Mouse (Mus musculus) retina, postnatal 7 days (tissue): ENCODE data around the gene En2.
A peak's percentile ranks its signal among the peaks of the same experiment; 100 is the strongest.

Experiments used
- DNase-seq: peaks from one replicate; pipeline ENCODE4 v3.0.0-alpha.2; 2012; ENCODE audit warnings: low read depth, low spot score

En2 gene

DNA sequence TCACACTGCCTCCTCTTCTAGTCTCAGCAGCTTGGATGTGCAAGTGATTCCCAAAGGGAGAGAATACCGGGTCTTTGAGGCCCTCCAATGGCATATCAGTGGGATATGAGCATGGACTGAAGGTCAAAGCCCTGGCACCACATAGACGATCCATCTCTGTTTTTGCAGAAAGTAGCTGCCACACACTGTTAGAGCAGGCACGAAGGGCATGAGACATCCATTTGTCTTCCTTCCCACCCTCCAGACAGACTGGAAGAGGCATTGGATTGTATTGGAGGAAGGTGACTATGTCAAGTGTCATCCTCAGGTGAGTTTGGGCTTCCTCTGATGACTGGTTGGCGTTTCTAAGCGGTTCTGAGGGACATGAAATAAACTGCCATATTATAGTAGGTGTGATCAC is 12.8 kb downstream of the En2 start:
- no peak for DNase-seq

DNA sequence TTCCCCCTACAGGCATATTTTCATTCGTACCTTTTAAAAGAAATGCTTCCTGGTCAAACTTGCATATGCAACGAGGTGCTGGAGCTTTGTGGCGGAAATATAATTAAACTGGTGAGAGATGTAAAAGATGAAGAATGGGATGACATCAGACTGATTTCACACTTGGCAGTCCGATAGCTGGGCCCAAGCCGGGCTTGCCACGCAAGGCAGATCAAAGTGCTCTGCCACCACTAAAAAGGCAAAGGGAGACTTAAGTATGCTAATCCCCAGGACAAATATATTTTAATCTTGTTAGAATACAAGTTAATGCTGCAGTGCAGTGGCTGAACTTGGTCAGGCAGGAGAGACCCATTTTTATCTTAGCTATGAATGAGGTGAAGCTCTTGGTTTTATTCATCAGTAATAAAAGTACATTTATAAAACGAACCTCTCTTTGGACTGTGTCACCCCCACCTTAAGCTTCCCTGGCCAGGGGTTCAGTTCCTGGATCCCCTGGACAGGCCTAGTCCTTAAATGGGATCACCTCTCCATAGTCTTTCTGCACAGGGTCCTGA is 13.8 kb downstream of the En2 start:
- no peak for DNase-seq

DNA sequence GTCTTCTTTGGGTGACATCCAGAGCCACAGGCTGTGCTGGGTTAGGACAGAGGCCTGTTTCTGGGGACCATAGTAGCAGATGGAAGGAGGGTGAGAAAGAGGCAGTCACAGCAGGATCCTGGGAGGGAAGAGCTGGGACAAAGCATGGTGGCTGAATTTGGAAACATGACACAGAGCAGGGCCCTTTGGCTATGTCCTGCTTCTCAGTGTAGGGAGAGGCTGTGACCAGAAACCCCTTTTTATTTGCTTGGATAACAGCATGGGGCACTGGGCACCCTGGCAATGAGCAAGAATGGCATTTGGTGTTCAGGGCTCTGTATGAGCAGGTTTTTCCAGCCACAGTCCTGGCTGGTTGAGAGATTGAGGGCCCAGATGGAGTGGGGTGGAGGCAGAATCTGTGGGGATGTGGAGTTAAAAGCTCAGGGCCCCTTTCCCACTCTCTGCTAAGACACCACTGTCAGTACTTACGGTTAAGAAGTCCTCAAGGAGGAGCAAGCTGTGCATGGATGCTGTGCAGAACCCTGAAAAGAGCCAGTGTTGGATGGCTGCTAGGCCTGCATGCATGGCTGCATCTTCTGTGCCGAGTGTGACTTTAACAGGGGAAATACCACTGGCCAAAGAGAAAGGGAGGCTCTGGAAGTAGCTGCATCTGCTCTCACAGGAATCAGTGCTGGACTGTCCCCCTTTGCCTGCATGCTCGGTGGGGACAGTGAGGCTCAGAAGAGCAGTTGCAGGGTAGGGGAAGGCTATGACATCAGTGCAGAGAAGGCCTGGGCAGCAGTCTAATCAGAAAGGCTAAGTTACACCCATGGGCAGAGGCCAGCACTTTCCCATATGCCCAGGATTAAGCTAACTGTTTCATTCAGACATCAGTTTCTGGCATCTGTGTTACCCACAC is 26.0 kb downstream of the En2 start:
- DNase-seq = no peak

DNA sequence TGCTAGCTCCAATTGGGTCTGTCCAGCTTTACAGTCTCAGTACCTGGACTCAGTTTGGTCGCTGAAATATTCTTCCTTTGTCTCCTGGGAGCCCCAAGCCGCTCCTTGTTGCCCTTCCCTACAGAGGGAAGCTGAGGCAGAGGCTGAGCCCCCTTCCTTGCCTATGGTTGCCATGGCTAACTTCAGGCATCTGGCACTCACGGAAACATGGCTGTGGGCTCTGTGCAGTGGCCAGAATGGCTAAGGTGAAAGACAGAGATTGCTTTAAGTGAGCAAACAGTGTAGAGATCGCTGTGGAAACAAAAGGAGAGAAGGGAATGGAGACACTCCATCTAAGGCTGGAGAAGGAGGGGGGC is 26.6 kb downstream of the En2 start:
- no peak for DNase-seq

DNA sequence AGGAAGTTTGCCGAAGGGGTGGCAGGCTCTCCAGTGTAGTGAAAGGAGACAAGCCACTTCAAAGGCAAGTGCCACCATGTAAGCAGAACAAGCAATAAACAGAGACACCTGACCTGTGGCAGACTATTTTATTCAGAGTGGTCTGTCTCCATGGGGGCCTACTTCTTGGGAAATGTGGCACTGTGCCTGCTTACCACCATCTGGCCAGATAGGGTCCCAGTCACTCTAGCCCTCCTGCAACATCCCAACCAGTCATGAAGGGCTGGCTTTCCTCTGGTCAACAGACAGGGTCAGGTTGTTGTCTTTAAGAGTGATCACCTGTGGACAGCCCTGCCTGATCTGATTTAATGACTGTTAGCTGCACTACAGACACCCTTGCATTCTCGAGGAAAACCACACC is 30.0 kb downstream of the En2 start:
- no peak for DNase-seq

DNA sequence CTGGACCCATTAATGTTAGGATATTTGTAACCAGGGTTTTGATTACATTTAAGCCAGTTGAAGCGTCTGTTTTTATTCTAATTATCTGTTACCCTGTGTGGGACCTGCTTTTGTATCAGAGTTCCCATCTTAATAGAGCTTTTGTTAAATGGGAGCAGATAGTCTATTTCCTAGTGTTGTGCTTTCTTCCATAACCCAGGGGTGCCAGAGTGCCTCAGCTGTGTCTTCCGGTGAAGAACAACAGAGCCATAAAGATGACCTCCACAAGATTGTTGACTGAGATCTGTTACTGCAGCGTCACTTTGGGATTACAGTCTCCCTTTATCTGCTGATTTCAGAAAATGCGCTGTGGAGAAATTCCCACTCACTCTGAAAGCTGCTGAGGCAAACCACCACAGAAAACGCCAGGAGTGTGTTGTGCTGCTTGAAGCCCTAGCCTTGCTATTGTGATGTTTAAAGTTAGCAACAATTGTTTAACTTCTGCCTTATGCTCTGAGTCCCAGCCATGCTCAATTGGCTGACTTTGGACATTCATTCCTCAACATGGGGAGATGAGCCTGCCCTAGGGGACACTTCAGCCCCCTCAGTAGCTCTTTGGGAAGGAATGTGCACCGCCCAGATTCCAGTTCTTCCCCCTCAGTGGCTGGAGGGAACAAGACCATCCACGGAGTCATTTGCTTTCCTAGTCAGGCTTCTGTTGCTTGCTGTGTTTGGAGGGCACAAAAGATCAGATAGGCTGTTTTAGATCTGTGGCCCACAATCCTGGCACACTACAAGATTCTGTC is 33.8 kb downstream of the En2 start:
- no peak for DNase-seq

DNA sequence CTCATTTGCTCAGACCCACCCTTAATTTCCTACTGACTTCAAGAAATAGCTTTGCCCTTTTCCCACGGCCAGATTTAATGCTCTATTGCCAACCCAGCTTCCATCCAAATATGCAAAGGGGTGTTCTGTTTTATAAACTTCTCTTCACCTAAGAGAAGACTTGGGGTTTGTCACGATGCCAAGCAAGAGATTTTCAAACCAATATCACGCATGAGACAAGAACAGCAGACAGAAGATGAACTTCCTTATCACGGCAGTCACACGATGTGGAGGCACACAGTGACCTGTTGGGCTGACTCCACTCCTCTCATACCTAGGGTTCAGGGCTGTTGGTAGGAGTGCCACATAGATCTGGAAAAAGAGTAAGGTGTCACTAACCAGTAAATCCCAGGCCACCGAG is 37.6 kb downstream of the En2 start:
- DNase-seq = no peak

DNA sequence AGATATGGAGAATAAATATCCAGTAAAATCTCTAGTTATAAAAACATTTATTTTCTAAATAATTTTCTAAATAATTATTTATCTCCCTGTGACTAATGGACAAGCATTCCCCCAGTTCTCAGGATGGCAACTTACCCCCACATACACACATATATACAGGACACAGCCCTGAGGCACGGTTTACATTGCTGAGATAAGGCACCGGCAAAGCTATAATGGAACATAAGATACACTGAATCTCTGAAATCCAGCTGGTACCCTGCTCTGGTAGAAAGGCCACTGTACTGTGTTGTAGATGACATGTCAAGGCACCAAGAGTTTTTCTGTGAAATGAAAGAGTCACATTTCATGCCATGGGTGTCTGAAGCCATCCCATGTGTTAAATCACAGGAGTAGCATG is 39.2 kb downstream of the En2 start:
- no peak for DNase-seq

DNA sequence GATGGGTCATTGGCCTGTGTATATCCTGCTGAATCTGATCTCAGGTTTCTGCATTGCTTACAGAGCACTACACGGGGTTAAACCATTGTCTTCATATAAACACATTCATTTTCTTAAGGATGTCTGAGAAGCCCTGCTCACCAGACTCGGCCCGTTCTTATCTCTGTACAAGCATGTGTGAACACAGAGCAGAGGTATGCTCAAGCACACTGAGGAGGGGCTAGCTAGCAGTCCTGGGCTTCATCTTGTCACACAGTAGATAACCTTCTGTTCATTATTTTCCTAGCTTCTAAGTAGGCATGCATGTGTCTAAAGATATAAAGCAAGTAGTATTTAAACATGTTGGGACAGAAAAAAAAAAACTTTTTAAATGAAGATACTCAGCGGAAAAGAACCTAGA is 41.0 kb downstream of the En2 start:
- DNase-seq = no peak

DNA sequence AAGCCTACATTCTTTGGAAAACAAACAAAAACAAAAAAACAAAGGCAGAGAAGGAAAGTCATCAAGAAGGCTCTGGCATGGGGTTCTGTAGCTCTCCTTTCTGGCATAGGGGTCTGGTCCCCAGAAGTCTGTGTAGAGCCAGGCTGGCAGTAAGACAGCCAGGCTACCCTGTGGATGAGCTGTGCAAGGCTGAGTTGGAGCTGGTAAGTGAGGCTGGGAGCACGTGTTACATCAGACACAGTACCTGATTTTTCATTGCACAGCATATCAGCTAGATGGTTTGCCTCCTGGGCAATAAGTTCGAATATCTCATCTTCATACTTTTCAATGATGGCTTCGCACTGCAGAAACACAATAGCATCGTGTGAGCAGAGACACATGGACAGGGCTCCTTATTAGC is 41.5 kb downstream of the En2 start:
- no peak for DNase-seq

DNA sequence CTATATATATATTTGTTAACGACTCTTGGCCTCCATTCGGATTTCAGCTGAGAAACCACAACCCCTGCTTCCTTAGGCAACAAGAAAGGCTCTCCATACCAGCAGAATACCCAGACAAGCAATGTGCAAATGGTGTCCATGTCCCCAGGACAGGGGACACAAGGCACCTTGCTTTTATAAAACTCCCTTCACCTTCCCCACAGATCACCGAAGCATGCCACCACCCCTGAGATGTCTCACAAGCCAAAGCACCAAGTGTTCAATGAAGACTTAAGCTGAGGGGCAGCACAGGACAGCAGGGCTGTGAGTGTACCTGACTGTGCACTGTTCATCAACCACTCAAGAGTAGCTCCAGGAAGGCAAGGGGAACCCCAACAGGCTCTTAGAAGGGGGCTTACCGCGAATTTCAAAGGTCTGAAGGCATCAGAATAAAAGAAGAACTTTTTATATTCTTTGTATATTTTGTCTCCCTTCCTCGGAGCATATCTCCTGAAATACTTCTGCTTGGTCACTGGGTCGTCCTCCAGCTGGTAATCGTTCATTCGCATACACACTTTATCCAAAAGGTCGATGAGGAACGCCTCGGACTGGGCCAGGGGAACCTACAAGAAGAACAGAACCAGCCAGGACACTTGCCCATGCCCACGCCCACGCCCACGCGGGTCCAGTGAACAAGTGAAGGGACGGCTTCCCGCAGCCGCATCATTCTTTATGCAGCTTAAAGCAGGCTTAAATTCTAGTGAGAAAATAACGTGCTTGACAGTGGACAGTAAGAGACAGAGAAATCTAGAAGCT is 43.4 kb downstream of the En2 start:
- DNase-seq = no peak

DNA sequence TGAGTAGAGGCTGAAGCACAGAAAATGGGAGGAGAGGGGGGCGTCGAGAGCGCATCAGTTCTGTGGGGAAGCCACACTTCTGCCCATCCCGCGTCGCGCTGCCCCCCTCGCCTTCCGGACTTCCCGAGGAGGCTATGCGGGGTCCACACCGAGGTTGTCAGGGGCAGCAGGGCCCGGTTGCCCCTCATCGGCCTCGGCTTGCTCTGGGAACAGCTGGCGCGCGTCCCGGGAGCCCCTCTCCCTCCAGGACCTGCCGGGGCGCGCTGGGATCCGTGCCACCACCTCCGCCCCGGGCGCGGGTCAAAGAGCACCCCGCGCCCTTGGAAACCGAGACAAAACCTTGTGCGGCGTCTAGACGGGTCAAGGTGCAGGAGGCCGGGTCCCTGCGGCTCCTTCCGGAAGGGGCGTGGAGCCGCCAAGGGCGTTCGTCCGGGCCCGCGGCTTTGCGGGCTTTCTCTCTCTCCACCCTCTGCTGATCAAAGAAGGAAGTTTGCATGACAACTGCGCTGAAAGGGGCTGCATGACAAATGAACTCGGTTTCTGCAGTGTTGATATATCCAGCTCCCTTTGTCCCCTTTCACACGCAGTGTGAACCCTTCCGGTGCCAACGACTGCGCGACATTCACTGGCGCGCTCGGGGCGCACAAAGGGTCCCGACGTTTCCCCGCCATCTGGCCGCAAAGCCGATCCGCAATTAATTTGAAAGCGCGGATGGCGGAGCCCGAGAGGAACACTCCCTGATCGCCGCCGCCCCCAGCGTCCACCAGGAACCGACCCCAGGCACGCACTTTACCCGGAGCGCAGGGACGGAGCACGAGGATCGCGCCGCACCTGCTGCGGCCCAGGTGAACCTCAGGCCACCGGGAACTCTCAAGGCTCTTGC is 44.3 kb downstream of the En2 start:
- peak; percentile 23 for DNase-seq

DNA sequence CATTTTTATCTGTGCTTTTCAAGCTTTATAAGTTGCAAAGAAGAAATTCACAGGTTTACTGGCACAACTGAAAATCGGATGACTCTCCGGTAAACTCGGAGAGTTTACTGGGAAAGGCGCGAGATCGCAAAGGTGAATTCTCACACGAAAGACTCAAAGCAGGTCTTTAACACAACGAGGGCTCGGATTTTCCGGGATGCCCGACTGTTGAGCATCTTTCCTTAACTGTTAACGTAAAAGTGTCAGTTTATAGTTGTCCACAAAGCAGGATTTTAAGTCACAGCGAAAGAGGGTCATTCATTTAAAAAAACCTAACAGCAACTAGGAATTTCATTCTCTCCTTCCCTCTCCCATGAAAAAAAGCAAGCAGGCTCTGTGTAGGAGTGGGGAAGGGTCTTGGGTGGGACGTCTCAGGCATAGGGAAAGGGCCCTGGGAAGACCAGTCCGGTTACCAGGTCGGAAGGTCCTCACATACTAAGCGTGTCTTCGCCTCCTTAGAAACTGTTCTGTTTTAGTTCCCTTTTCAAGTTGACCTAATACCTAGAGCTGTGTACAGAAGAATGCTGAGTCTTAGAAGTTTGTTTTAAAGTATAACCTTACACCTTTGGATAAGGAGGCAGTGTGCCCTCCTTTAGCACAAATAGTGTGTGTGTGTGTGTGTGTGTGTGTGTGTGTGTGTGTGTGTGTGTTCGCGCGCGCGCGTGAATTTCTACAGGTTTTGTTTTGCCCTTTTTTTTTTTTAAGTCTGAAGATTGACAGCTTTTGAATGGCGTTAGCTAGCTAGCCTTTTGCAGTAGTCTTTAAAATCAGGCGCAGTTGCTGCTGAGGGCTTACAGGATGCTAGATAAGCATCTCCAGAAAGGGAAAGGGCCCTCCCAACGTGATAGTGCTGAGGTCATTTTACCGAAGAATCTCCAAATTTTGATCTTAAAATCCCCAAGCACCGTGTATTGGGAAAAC is 45.4 kb downstream of the En2 start:
- DNase-seq = no peak

DNA sequence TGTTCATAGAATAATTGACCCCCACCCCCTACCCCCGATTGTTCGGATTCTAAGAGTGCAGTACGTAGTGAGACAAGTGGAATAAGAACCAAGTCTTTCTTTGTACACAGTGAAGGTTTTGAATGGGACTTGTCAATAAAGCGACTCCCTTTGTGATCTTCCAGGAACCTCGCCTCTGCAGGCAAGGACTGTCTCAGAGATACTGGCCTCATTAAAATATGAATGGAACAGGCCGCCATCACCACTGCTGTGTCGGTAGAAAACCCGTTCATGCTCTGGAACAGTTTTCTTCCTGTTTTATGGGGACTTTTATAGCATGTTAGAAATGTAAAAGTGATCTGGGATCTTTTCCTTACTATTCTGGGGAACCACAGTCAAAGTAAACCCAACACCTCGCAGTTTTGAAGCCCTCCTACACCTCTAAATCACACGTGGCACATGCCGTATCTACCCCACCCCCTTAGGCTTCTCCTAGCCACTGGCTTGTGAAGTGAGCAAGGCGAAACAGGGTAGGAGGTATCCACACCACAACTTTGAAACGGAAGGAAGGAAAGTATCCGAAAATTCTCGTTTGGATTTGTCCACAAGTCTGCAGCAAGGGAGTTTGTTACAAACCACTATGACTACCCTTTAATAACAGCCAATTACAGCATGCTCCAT is 46.3 kb downstream of the En2 start:
- no peak for DNase-seq

DNA sequence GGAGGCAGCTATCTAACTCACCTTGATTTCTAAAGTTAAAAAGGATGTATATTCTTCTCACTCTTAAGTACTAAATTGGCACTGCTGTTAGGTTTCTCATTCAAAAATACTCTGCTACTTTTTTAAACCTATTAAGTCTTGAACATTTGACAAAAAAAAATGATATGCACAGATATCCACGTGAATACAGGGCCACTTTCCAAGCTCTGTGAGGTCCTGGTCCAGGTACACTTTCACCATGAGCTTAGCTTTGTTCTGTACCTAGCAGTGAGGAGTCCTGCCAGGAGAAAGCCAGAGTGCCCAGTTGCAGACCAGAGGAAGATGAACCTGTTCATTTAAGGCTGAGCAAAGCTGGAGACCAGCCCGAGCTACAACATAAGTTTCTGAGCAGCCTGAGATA is 47.9 kb downstream of the En2 start:
- no peak for DNase-seq

DNA sequence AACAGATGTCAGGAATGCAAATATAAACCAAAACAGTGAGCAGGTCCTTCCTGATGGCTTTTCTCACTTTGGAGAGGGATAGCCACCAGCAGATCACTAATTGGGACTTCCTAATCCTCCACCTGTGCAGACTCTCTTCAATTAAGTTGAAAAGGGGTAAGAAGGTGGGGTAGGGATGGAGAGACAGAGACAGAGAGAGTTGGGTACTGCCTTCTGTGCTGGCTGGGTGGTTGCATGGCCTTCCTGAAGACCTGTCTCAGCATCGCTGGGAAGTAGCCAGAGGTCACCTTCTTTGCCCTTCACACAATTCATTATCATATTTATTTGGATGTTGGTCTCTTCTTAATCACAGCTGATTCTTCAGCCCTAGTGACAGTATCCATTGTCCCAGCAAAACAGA is 54.1 kb downstream of the En2 start:
- DNase-seq = no peak
